Mouse (Mus musculus) liver, embryonic 11.5 days (tissue): ENCODE results near the gene Nup160. TPM values are rescaled to one million over a fixed set of nuclear protein-coding genes. Genes with fewer than 3 reads are reported as not detected.

ENCODE experiments used
- ATAC-seq: fragments of 200-750 bp; cut with Nextera tagmentation; replicated peaks from 2 replicates; pipeline ENCODE4 v1.8.0; 2017; ENCODE audit warnings: moderate number of reproducible peaks, mild to moderate bottlenecking, moderate TSS enrichment, moderate library complexity; ENCODE audit not compliant: low FRiP score
- DNase-seq: peaks from one replicate; pipeline ENCODE4 v3.0.0-alpha.2; 2017; ENCODE audit warnings: low spot score
- H3K27ac ChIP-seq: fragments of 300-500 bp; sonication (generic); 2 replicates; pipeline ENCODE4 v1.5.1; 2014; ENCODE audit warnings: mild to moderate bottlenecking, low read depth, low read length, control low read depth
- H3K27me3 ChIP-seq: fragments of 300-500 bp; sonication (generic); replicated peaks from 2 replicates; pipeline ENCODE4 v1.6.1; 2014; ENCODE audit warnings: low read length, mixed read lengths; ENCODE audit not compliant: control insufficient read depth, insufficient read depth
- H3K36me3 ChIP-seq: fragments of 300-500 bp; sonication (generic); 2 replicates; pipeline ENCODE4 v1.6.1; 2014; ENCODE audit warnings: mild to moderate bottlenecking, low read length, moderate library complexity, mixed read lengths; ENCODE audit not compliant: control insufficient read depth, insufficient read depth
- H3K4me1 ChIP-seq: fragments of 300-500 bp; sonication (generic); replicated peaks from 2 replicates; pipeline ENCODE4 v1.6.1; 2014; ENCODE audit warnings: low read length, mixed read lengths; ENCODE audit not compliant: control insufficient read depth, insufficient read depth
- H3K4me2 ChIP-seq: fragments of 300-500 bp; sonication (generic); 2 replicates; pipeline ENCODE4 v1.6.1; 2014; ENCODE audit warnings: mild to moderate bottlenecking, control low read depth, moderate library complexity
- H3K4me3 ChIP-seq: fragments of 300-500 bp; sonication (generic); 2 replicates; pipeline ENCODE4 v1.5.1; 2014; ENCODE audit warnings: low read depth, low read length, control low read depth
- H3K9ac ChIP-seq: fragments of 300-500 bp; sonication (generic); 2 replicates; pipeline ENCODE4 v1.6.1; 2014; ENCODE audit warnings: low read depth, low read length, control low read depth
- H3K9me3 ChIP-seq: fragments of 300-500 bp; sonication (generic); 2 replicates; pipeline ENCODE4 v1.6.1; 2016; ENCODE audit warnings: low read length, inconsistent platforms, mixed read lengths; ENCODE audit not compliant: control insufficient read depth
- WGBS: fragments of 180-500 bp; shearing (Covaris S2); extraction: QIAGEN DNeasy Blood & Tissue Kit; methylation state at CpG from one replicate; pipeline ENCODE4 v1.1.7; 2014; 5-methylcytosine and 5-hydroxymethylcytosine counted together
- polyA plus RNA-seq: library from polyadenylated mRNA; unstranded; fragments of >200 nt; fragmentation: Nextera tagmentation; extraction: Ambion mirVana; gene quantifications from 2 replicates; pipeline ENCODE4 v1.2.1, GENCODE M21; 2014

Nup160 gene
- polyA plus RNA-seq, 1 experiment from 2014 or later = 88.0 TPM

GRCm38 (mm10) chr2:90658613-90659012, 18.4 kb upstream of the Nup160 start:
- no peak overlapping the region for H3K27ac ChIP-seq
- H3K4me3 ChIP-seq = no peak overlapping the region
- H3K36me3 ChIP-seq = no peaks in the 10 kb centered on the region
- no peak for DNase-seq
- no peak overlapping the region for H3K9ac ChIP-seq
- H3K4me2 ChIP-seq = no peak overlapping the region
- ATAC-seq = no peak
- H3K9me3 ChIP-seq = no peaks in the 10 kb centered on the region
- peaks cover 22% of the 10 kb centered on the region for H3K4me1 ChIP-seq
- WGBS = 68% methylated on average over 4 of the region's 4 CpGs
- no peaks in the 10 kb centered on the region for H3K27me3 ChIP-seq

GRCm38 (mm10) chr2:90659016-90659415, 18.0 kb upstream of the Nup160 start:
- no peak overlapping the region for H3K4me3 ChIP-seq
- WGBS = 78% methylated on average over 1 of the region's 1 CpGs
- H3K9ac ChIP-seq = no peak overlapping the region
- DNase-seq (peak; percentile 15), ATAC-seq (no peak)
- H3K27me3 ChIP-seq = no peaks in the 10 kb centered on the region
- no peak overlapping the region for H3K4me2 ChIP-seq
- H3K4me1 ChIP-seq = peaks cover 22% of the 10 kb centered on the region
- H3K27ac ChIP-seq = no peak overlapping the region
- no peaks in the 10 kb centered on the region for H3K36me3 ChIP-seq
- H3K9me3 ChIP-seq = no peaks in the 10 kb centered on the region

- no peak overlapping the region for H3K9ac ChIP-seq
- H3K9me3 ChIP-seq = no peaks in the 10 kb centered on the region
- H3K4me2 ChIP-seq = no peak overlapping the region
- ATAC-seq (no peak), DNase-seq (peak; percentile 24)
- H3K4me1 ChIP-seq = peaks cover 22% of the 10 kb centered on the region
- H3K4me3 ChIP-seq = no peak overlapping the region
- no peaks in the 10 kb centered on the region for H3K27me3 ChIP-seq
- H3K27ac ChIP-seq = no peak overlapping the region
- WGBS = 76% methylated on average over 3 of the region's 3 CpGs
- H3K36me3 ChIP-seq = no peaks in the 10 kb centered on the region
Measured at GRCm38 (mm10) chr2:90659639-90660038, 17.4 kb upstream of the Nup160 start.

GRCm38 (mm10) chr2:90660947-90661346, 16.1 kb upstream of the Nup160 start:
- no peak overlapping the region for H3K4me3 ChIP-seq
- peak overlapping the region; percentile 85 for H3K27ac ChIP-seq
- peak; percentile 65 for ATAC-seq
- peaks cover 22% of the 10 kb centered on the region for H3K4me1 ChIP-seq
- H3K9ac ChIP-seq = 0 out of 2 replicates have a peak overlapping the region, but pooled peaks have one; percentile 23
- peak overlapping the region; percentile 33; the same call in 1 of the 2 replicates for H3K4me2 ChIP-seq
- no peaks in the 10 kb centered on the region for H3K36me3 ChIP-seq
- H3K27me3 ChIP-seq = no peaks in the 10 kb centered on the region
- WGBS = 59% methylated on average over 1 of the region's 1 CpGs
- no peak for DNase-seq
- no peaks in the 10 kb centered on the region for H3K9me3 ChIP-seq

- peak; percentile 56 for DNase-seq
- ATAC-seq = peak; percentile 96
- Histone ChIP-seq H3K9me3 (no peaks in the 10 kb centered on the region), H3K4me1 (peaks cover 22% of the 10 kb centered on the region), H3K27me3 (no peaks in the 10 kb centered on the region), H3K4me3 (no peak overlapping the region), H3K27ac (peak overlapping the region; percentile 85), H3K4me2 (peak overlapping the region; percentile 13; the same call in 1 of the 2 replicates), H3K9ac (no peak overlapping the region; the same call in 1 of the 2 replicates), H3K36me3 (no peaks in the 10 kb centered on the region)
- WGBS = 21% methylated on average over 3 of the region's 3 CpGs
Measured at GRCm38 (mm10) chr2:90661426-90661825, 15.6 kb upstream of the Nup160 start.

GRCm38 (mm10) chr2:90666591-90667387, 10.2 kb upstream of the Nup160 start:
- no peak overlapping the region for H3K4me3 ChIP-seq
- peaks cover 19% of the 10 kb centered on the region for H3K4me1 ChIP-seq
- ATAC-seq (no peak), DNase-seq (peak; percentile 32)
- no peak overlapping the region for H3K27ac ChIP-seq
- no peaks in the 10 kb centered on the region for H3K36me3 ChIP-seq
- H3K4me2 ChIP-seq = peak overlapping the region; percentile 47
- 52% methylated on average over 11 of the region's 11 CpGs for WGBS
- no peaks in the 10 kb centered on the region for H3K27me3 ChIP-seq
- 0 out of 2 replicates have a peak, but pooled peaks cover 2% of the 10 kb centered on the region for H3K9me3 ChIP-seq
- H3K9ac ChIP-seq = no peak overlapping the region

- no peaks in the 10 kb centered on the region for H3K36me3 ChIP-seq
- peaks cover 19% of the 10 kb centered on the region for H3K4me1 ChIP-seq
- H3K9me3 ChIP-seq = 0 out of 2 replicates have a peak, but pooled peaks cover 2% of the 10 kb centered on the region
- WGBS = 29% methylated on average over 21 of the region's 21 CpGs
- no peak overlapping the region for H3K27ac ChIP-seq
- H3K9ac ChIP-seq = peak overlapping the region; percentile 13; the same call in 1 of the 2 replicates
- peak overlapping the region; percentile 47 for H3K4me2 ChIP-seq
- ATAC-seq (peak; percentile 88), DNase-seq (peak; percentile 51)
- no peaks in the 10 kb centered on the region for H3K27me3 ChIP-seq
- H3K4me3 ChIP-seq = no peak overlapping the region
Measured at GRCm38 (mm10) chr2:90667388-90668265, 9.4 kb upstream of the Nup160 start.

GRCm38 (mm10) chr2:90670343-90670742, 6.7 kb upstream of the Nup160 start:
- H3K36me3 ChIP-seq = no peaks in the 10 kb centered on the region
- H3K9me3 ChIP-seq = 0 out of 2 replicates have a peak, but pooled peaks cover 2% of the 10 kb centered on the region
- H3K27ac ChIP-seq = no peak overlapping the region
- H3K4me1 ChIP-seq = peaks cover 19% of the 10 kb centered on the region
- no peak overlapping the region for H3K4me2 ChIP-seq
- ATAC-seq = no peak
- no peaks in the 10 kb centered on the region for H3K27me3 ChIP-seq
- no peak overlapping the region for H3K9ac ChIP-seq
- WGBS = 87% methylated on average over 6 of the region's 6 CpGs
- DNase-seq = no peak
- no peak overlapping the region for H3K4me3 ChIP-seq
